In genomic region chr10:22653820-22654219, GRCm38 (mm10) we compare ENCODE assay signal across 16 mouse cellular contexts.
"Had no signal": no experiment of that assay in that cellular context is flagged by ENCODE, and none has a peak within 500 bp of the region (broad histone marks: within the 10 kb centered on the region; RNA-seq: fewer than 3 reads in every experiment).

No protein-coding gene starts in this region.

- DNase-seq: kidney, postnatal 14 days; layer of hippocampus, adult 9-11 months; liver; lung, adult 18-20 months; lung, postnatal 10 days; lung, postnatal 36 days; midbrain, embryonic 14.5 days; thymus, adult 18-20 months; thymus, postnatal 36 days had no signal

- ATAC-seq: intestine, embryonic 15.5 days; liver, embryonic 12.5 days had no signal

- H3K36me3 ChIP-seq: intestine, embryonic 15.5 days; liver, embryonic 12.5 days; liver, embryonic 15.5 days; lung, embryonic 15.5 days; midbrain, embryonic 10.5 days had no signal

- H3K4me1 ChIP-seq: intestine, embryonic 15.5 days; liver, embryonic 12.5 days; liver, embryonic 15.5 days had no signal

- H3K27ac ChIP-seq: intestine, embryonic 15.5 days; layer of hippocampus, adult 2 months; liver, embryonic 12.5 days; liver, embryonic 15.5 days; lung, embryonic 15.5 days; midbrain, embryonic 10.5 days had no signal

- H3K9me3 ChIP-seq: intestine, embryonic 15.5 days; liver, embryonic 12.5 days; liver, embryonic 15.5 days; lung, embryonic 15.5 days; midbrain, embryonic 10.5 days had no signal

- H3K9ac ChIP-seq: intestine, embryonic 15.5 days; liver, embryonic 12.5 days; liver, embryonic 15.5 days; lung, embryonic 15.5 days had no signal

- H3K4me3 ChIP-seq: intestine, embryonic 15.5 days; layer of hippocampus, adult 2 months; liver, embryonic 12.5 days; liver, embryonic 15.5 days; lung, embryonic 15.5 days; midbrain, embryonic 10.5 days had no signal

- H3K27me3 ChIP-seq: intestine, embryonic 15.5 days; liver, embryonic 12.5 days; liver, embryonic 15.5 days; lung, embryonic 15.5 days; megakaryocyte, embryonic 14.5 days had no signal

- H3K4me2 ChIP-seq: intestine, embryonic 15.5 days; liver, embryonic 12.5 days; liver, embryonic 15.5 days; lung, embryonic 15.5 days had no signal
